Mouse (Mus musculus): ENCODE data around the gene Maf.

Gene Maf

DNA sequence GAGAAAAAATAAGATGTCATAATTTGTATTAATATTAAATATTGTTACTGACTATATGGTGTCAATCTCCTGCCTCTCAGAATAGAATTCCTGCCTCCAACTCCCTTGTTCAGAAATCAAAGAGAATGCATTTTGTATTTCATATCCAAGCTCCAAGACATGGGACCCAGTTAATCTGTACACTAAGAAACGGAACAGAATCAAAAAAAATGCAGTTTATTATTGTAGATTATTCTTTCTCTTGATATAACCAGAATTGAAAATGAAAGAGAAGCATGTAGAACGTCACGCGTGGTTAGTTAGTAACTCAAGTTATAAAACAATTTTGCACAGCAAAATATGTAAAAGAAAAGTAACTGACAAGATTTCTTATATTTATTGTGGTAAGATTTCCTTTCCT is 4.5 kb downstream of the Maf start:
- no peak for DNase-seq

DNA sequence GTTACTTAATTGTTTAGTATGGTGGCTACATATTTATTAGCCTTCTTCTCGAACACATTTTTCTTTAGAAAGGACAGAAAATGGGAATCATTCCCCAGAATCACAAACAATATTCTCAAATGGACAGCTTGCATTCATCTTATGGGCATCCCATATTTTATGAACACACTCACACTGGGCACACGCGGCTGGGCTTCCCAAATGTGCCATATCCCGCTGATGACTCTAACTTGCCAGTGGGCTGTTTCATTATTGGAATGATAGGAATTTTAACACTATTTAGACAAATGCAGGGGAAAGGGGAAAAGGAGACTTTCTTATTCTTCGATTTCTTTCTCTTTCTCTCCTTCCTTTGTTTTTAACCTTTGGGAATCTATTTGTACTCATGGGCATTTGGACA is 6.6 kb downstream of the Maf start:
- DNase-seq: no peak

DNA sequence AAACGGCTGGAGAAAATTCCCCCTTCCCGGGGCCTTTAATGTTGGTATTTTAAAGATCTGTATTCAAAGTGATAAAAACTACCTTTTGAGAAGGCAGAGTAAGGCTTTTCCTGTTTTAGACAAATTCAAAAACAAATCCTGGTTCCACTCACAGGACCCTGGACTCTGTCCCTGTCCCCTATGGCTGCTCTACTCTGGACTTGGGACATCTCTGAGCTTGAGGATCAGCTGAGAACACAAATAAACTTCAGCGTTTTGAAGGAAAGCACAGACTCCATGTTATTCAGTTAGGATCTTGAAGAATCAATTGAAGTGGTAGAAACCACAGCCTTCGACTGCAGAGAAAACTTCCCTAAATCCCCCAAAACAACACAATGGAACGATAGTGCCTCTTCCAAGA is 8.4 kb downstream of the Maf start:
- DNase-seq: no peak

DNA sequence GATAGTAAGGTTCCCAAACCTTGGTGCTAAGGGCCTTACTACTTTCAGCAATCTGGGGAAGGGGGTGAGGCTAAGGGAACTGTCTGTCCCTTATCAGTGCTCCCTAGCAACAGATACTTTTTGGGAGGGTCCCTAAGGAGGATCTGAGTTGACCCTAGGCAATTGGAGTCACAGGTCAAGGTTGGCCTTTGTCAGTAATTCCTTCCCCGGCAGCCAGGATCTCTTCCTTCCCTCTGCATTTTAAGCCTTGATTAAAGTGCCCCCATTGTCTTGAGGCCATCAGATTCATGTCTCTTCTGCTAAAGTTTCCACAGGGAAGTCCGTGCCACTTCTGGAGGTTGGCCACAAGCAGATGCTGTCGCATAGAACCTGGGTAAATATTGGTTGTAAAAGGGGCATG is 10.2 kb downstream of the Maf start:
- no peak for DNase-seq

DNA sequence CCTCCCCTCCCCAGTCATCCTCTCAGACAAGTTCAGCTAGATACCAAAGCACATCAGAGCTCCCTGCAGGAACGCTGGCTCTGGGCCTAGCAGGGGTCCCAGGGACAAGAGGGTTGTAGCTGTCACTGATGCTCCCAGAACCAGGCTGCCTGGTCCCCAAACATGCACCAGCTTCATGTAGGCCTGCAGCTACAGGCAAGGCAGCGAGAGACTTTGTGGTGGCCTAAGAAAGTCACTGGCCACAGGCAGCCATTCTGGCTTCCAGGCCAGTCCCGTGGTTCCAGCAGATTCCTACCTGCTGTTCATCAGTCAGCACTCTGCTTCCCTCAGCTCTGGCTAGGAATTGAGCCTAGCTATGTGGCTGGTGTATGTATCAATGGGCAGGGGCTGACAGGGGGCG is 10.9 kb downstream of the Maf start:
- DNase-seq: no peak

DNA sequence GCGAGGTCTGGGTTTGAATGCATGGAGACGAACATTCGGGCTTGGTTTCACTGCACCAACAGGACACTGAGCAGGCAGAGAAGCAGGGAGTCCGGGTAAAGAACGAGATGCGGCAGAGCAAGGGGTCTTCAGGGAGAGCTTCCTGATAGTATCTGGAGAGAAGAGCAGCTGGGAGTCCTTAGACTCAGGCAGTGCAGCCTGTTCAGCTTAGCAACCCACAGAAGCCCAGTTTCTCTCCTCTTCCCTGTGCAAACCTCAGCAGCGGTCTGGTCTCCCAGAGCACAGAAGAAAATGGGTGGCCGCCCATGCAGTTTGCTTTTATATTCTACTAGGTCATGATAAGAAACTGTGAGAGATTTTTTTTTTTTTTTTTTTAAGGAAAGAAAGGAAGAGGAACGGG is 20.2 kb downstream of the Maf start:
- DNase-seq: no peak

DNA sequence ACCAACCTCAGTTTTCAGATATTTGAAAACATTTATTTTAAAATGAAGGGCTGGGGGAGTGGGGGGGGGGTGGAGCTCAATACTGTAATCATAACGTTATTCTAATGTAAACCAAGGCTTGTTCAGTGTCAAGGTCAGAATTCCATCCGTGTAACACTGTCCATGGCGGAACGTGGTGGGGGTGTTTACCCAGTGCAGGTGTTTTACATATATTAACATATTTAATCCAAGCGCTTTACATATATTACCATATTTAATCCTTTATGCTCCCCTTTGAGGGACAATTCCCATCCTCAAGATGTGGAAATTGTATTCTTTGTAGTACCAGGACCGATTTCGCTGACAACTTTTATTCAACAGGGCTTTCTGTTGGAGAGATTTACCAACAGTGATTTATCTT is 24.3 kb downstream of the Maf start:
- no peak for DNase-seq

DNA sequence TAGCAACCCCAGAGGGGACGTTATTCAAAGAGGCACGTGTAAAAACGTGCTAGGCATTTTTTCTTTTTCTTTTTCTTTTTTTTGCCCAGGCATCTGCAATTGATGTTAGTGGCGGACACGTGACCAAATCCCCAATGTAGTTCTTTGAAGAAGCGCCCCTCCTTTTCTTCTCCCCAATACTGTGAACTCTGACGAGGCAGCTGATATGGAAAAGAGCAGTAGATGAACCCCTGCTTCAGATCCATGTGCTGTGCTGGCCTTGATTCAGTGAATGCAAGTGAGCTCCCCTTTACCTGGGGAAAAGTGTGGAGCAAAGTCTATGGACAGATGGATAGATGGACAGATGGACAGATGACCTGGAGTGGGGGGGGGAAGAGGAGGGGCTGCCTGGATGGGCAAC is 28.1 kb downstream of the Maf start:
- DNase-seq: no peak

DNA sequence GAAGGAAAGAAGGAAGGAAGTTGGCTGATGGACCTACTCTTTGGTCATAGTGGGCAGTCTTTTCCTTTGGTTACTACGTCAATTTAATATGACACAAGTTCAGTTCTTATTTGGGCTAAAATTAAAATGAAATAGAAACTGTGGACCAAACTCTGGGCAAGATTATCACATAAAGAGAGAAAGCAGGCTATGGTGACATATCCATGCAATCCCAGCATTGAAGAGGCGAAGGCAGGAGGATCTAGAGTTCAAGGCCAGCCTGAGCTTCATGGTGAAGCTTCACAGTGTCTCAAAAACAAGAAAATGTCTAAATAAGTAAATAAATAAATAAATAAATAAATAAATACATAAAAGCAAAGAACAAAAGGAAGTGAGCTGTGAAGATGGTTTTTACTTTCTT is 42.7 kb downstream of the Maf start:
- DNase-seq: no peak

DNA sequence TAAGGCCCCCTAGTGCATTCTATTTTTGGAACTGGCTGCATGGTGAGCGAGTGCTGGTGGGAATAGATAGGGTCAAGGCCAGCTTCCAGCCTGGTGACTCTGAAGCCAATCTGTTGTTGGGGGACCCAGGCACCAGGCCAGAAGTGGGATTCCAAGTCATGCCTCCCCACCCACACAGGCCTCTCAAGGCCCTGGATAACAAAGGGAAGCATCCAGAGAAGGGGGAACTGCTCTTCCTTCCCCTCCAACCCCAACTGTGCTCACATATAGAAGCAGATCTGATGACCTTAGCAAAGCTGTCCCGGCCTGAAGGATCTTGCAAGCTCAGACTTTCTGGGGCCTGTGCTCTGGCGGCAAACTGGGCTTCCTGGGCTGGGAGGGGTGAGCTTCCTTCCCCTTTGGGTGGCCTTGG is 57.5 kb downstream of the Maf start:
- no peak for DNase-seq

DNA sequence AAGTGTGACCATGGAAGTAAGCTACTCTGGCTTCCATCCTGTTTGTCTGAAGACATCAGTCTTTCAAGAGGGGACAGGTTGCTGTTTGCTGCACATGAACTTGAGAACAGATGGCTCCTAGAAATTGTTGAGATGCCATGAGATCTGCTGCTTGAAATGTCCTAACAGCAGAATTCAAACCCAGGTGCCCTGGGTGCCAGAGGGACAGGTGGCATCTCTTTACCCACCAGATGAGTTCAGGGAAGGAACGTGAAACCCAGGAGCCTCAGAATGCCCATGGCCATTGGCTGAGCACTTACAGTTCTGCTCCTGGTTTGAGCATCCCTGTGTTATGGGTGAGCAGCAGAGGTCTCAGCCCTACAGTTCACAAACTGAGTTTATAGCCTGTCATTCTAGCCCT is 62.5 kb downstream of the Maf start:
- DNase-seq: no peak

DNA sequence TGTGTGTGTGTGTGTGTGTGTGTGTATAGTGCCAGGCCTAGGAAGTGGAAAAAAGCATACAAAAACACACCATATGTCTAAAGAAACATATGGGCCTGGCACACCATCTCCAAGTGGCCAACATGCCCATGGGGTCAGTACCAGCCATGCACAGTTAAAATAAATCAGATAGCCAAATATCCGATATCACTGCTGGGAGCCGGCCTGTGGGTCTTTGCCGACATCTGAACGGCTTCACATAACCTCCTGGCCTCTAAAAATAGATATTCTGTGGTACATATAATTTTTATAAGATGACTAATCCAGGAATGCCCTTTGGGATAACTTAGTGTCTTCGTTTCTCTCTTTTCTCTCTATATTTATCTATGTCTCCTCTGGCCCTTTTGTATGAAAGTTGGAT is 65.7 kb downstream of the Maf start:
- no peak for DNase-seq

DNA sequence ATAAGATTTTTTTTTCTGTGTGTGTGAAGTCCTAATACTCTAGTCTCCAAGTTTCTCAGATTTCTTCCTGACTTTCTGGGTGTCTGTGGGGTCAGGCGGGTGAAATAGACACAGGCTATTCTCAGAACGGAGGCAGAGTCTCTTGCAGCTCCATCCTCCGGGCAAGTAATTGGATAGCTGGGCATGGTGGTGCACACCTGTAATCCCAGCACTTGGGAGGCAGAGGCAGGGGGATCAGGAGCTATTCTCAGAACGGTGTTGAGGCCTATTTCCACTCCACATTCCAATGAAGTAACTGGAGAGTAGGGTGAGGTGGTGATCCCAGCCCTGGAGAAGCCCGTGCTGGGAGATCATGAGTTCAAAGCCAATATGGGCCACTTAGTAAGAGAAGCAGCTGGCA is 67.6 kb downstream of the Maf start:
- DNase-seq: no peak

DNA sequence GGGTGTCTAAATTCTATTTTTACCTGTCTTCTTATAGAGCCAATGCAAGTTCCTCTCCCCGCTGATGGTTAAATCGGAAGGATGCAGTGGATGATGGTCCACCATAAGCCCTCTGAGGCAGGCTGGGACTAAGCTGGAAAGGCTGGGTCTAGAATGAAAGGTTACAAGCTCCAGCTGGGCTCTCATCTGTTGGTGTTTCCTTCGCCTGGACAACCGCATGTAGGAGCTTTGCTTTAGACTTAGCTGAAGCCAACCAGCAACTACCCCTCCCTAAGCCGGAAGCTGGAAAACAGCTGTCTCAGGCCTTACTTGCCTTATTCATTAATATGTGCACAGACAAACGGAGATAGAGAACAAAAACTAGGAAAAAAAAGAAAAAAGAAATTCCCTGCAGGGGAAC is 70.8 kb downstream of the Maf start:
- no peak for DNase-seq

All from thymus, postnatal 25 days (tissue).